Mouse (Mus musculus) MEL (cell line): ENCODE data around the gene Adh4. TPM values are rescaled to one million over a fixed set of nuclear protein-coding genes. Genes with fewer than 3 reads are reported as not detected.

Experiments used
- DNase-seq: peaks from one replicate; pipeline ENCODE4 v3.0.0; 2011; ENCODE audit warnings: low read depth, low spot score
- H3K27ac ChIP-seq: 2 replicates; pipeline ENCODE4 v1.5.1; 2012; ENCODE audit warnings: low read depth, mild to moderate bottlenecking, control low read depth, low read length, moderate library complexity; ENCODE audit not compliant: control insufficient read depth
- H3K27me3 ChIP-seq, 2 experiments: fragments of 150-350 bp in 1 of 2; sonication (generic) in 1 of 2; 2 replicates each; pipeline ENCODE4 v1.6.1; 2012; ENCODE audit warnings: low read length in 2 of 2, mild to moderate bottlenecking in 2 of 2, improper control_type of control experiment in 1 of 2, moderate library complexity in 1 of 2; ENCODE audit not compliant: insufficient read depth in 2 of 2, control insufficient read depth in 1 of 2
- H3K36me3 ChIP-seq, 2 experiments: 2 replicates each; pipeline ENCODE4 v1.6.1; 2012 to 2014; ENCODE audit warnings: low read length in 2 of 2, improper control_type of control experiment in 1 of 2, inconsistent platforms in 1 of 2, mild to moderate bottlenecking in 1 of 2; ENCODE audit not compliant: insufficient read depth in 2 of 2, control insufficient read depth in 1 of 2
- H3K4me1 ChIP-seq, 2 experiments: fragments of 150-350 bp in 1 of 2; sonication (generic) in 1 of 2; 2 replicates each; pipeline ENCODE4 v1.6.1; 2012; ENCODE audit warnings: low read length in 2 of 2, improper control_type of control experiment in 1 of 2, mild to moderate bottlenecking in 1 of 2; ENCODE audit not compliant: insufficient read depth in 2 of 2, control insufficient read depth in 1 of 2
- H3K4me3 ChIP-seq, 2 experiments: fragments of 150-350 bp in 1 of 2; sonication (generic) in 1 of 2; 2 replicates each; pipeline ENCODE4 v1.5.1; 2012; ENCODE audit warnings: low read depth in 2 of 2, low read length in 2 of 2, mild to moderate bottlenecking in 2 of 2, moderate library complexity in 2 of 2, control low read depth in 1 of 2, improper control_type of control experiment in 1 of 2; ENCODE audit not compliant: control insufficient read depth in 1 of 2, insufficient read depth in 1 of 2
- H3K79me2 ChIP-seq: 2 replicates; pipeline ENCODE4 v1.6.1; 2012; ENCODE audit warnings: mild to moderate bottlenecking, low read length, moderate library complexity; ENCODE audit not compliant: control insufficient read depth, poor library complexity, insufficient read depth
- H3K9ac ChIP-seq: 2 replicates; pipeline ENCODE4 v1.6.1; 2012; ENCODE audit warnings: low read depth, mild to moderate bottlenecking, control low read depth, low read length, moderate library complexity; ENCODE audit not compliant: control insufficient read depth, poor library complexity, severe bottlenecking
- H3K9me3 ChIP-seq: fragments of 150-350 bp; sonication (generic); replicated peaks from 2 replicates; pipeline ENCODE4 v1.6.1; 2012; ENCODE audit warnings: mild to moderate bottlenecking, low read length, improper control_type of control experiment, moderate library complexity; ENCODE audit not compliant: insufficient read depth
- BHLHE40 ChIP-seq: IDR thresholded peaks from 2 replicates; pipeline ENCODE4 v1.6.1; 2012; ENCODE audit warnings: low read depth, mild to moderate bottlenecking, inconsistent platforms, low read length, improper control_type of control experiment, borderline replicate concordance
- HCFC1 ChIP-seq: IDR thresholded peaks from 2 replicates; pipeline ENCODE4 v1.6.1; 2012; ENCODE audit warnings: low read depth, mild to moderate bottlenecking, inconsistent platforms, low read length, improper control_type of control experiment, moderate library complexity
- KAT2A ChIP-seq: conservative IDR thresholded peaks from 2 replicates; pipeline ENCODE4 v1.6.1; 2012; ENCODE audit warnings: low read depth, low read length, improper control_type of control experiment, inconsistent platforms
- MAZ ChIP-seq: IDR thresholded peaks from 2 replicates; pipeline ENCODE4 v1.6.1; 2012; ENCODE audit warnings: low read depth, mild to moderate bottlenecking, inconsistent platforms, low read length, improper control_type of control experiment
- RAD21 ChIP-seq: IDR thresholded peaks from 2 replicates; pipeline ENCODE4 v1.6.1; 2011; ENCODE audit warnings: mild to moderate bottlenecking, low read depth, low read length, improper control_type of control experiment
- TAL1 ChIP-seq: IDR thresholded peaks from 2 replicates; pipeline ENCODE4 v1.6.1; 2012; ENCODE audit warnings: mild to moderate bottlenecking, inconsistent platforms, low read length, moderate library complexity, mixed read lengths
- USF1 ChIP-seq: IDR thresholded peaks from 2 replicates; pipeline ENCODE4 v1.6.1; 2014; ENCODE audit warnings: low read depth, mild to moderate bottlenecking, inconsistent platforms, low read length, improper control_type of control experiment, moderate library complexity
- ZKSCAN1 ChIP-seq: IDR thresholded peaks from 2 replicates; pipeline ENCODE4 v1.6.1; 2012; ENCODE audit warnings: low read depth, mild to moderate bottlenecking, inconsistent platforms, low read length, improper control_type of control experiment, moderate library complexity
- polyA plus RNA-seq, 2 experiments: library from polyadenylated mRNA; stranded (reverse) in 1 of 2; unstranded in 1 of 2; fragments of >175 nt in 1 of 2; fragments of >200 nt in 1 of 2; gene quantifications; 2 replicates each; pipeline versions ENCODE4 v1.2.1 to v1.2.4; 2012; ENCODE audit warnings: low replicate concordance in 2 of 2, low read depth in 1 of 2; ENCODE audit not compliant: insufficient read length in 2 of 2, insufficient read depth in 1 of 2, missing spikeins in 1 of 2
- total RNA-seq: library from RNA; depleted of rRNA; stranded (reverse); fragments of 300-350 nt; gene quantifications from 2 replicates; pipeline ENCODE4 v1.2.3, GENCODE M21; 2012; rRNA removed

Gene Adh4
- total and polyA plus RNA-seq, 3 experiments, result not detected

DNA sequence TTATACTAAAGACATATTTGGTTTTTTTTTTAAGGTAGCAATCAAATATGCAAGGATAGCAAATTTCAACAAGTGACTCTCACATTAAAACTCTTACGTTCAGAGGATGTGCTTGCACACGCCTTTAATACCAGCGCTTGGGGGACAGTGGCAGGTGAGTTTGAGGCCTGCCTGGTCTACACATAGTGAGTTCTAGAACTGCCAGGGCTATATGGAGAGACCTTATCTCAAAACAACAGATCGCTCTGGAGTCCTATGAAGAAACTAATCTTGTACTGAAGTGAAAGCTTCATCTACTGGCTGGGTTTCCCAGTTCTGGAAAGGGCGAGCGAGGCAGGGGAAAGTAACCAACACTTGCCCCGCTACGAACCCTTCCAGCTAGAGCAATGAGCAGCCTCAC lies 64.2 kb downstream of the Adh4 start:
- H3K4me3 ChIP-seq, result no peak overlapping the region
- no peaks in the 10 kb centered on the region for H3K9me3 ChIP-seq
- peaks cover 21% of the 10 kb centered on the region for H3K79me2 ChIP-seq
- peaks cover 0 to 49% of the 10 kb centered on the region in 2 experiments; a peak in 2 of 4 replicates for H3K36me3 ChIP-seq
- H3K9ac ChIP-seq, result no peak overlapping the region
- DNase-seq, result no peak
- TF ChIP-seq HCFC1 (no peak), KAT2A (no peak), TAL1 (no peak), RAD21 (no peak), USF1 (no peak), BHLHE40 (no peak), MAZ (no peak), ZKSCAN1 (no peak)
- TF ChIP-seq, all 39 proteins: peak for 0
- Histone ChIP-seq H3K4me1 (no peaks in the 10 kb centered on the region), H3K27me3 (no peaks in the 10 kb centered on the region), H3K27ac (no peak overlapping the region)

Other genes with a start within 250 kb of the Adh4 start
- gene 4930579F01Rik, start 221.6 kb upstream of the Adh4 start, total RNA-seq, result not detected in 2 replicates
- not detected for gene 4930579F01Rik, start 221.6 kb upstream of the Adh4 start, polyA plus RNA-seq
- not detected in 2 replicates for gene Adh7, start 197.7 kb upstream of the Adh4 start, total RNA-seq
- not detected for gene Adh7, start 197.7 kb upstream of the Adh4 start, polyA plus RNA-seq
- gene Adh1, start 154.5 kb upstream of the Adh4 start, total RNA-seq, result 0.15 and 0.23 TPM in 2 replicates
- gene Adh1, start 154.5 kb upstream of the Adh4 start, polyA plus RNA-seq, result not detected
- gene Adh6a, start 102.2 kb upstream of the Adh4 start, total RNA-seq, result 0.10 TPM in 1 of 2 replicates, not detected in the other
- gene Adh6a, start 102.2 kb upstream of the Adh4 start, polyA plus RNA-seq, result 1 to 10 TPM in 1 of 2 experiments, not detected in 1; 1.5 TPM
- not detected in 2 replicates for gene Adh6b, start 73.7 kb upstream of the Adh4 start, total RNA-seq
- gene Adh6b, start 73.7 kb upstream of the Adh4 start, polyA plus RNA-seq, result not detected
- gene Adh5, start 27.6 kb downstream of the Adh4 start, total RNA-seq, result 127 and 128 TPM in 2 replicates
- 100 to 1,000 TPM; 187 to 351 TPM for gene Adh5, start 27.6 kb downstream of the Adh4 start, polyA plus RNA-seq
- gene Metap1, start 74.0 kb downstream of the Adh4 start, total RNA-seq, result 71.0 and 73.1 TPM in 2 replicates
- gene Metap1, start 74.0 kb downstream of the Adh4 start, polyA plus RNA-seq, result 10 to 100 TPM; 57.4 to 96.3 TPM
- 363 and 364 TPM in 2 replicates for gene Eif4e, start 110.7 kb downstream of the Adh4 start, total RNA-seq
- 100 to 1,000 TPM in 1 of 2 experiments, 10 to 100 TPM in 1; 83.5 to 490 TPM for gene Eif4e, start 110.7 kb downstream of the Adh4 start, polyA plus RNA-seq